Mouse (Mus musculus) limb, embryonic 15.5 days (tissue): ENCODE results near the gene Ppp1r8. TPM values are rescaled to one million over a fixed set of nuclear protein-coding genes. Genes with fewer than 3 reads are reported as not detected.

Source experiments
- ATAC-seq: fragments of 200-750 bp; cut with Nextera tagmentation; 2 replicates; pipeline ENCODE4 v1.8.0; 2017; ENCODE audit warnings: low read depth, moderate TSS enrichment; ENCODE audit not compliant: insufficient number of reproducible peaks, low FRiP score, low TSS enrichment
- H3K27ac ChIP-seq: fragments of 300-500 bp; sonication (generic); 2 replicates; pipeline ENCODE4 v1.5.1; 2015; ENCODE audit warnings: moderate library complexity, mild to moderate bottlenecking, inconsistent platforms
- H3K27me3 ChIP-seq: fragments of 300-500 bp; sonication (generic); 2 replicates; pipeline ENCODE4 v1.6.1; 2015; ENCODE audit warnings: inconsistent platforms
- H3K36me3 ChIP-seq: fragments of 300-500 bp; sonication (generic); 2 replicates; pipeline ENCODE4 v1.6.1; 2015; ENCODE audit warnings: inconsistent platforms
- H3K4me1 ChIP-seq: fragments of 300-500 bp; sonication (generic); 2 replicates; pipeline ENCODE4 v1.6.1; 2015; ENCODE audit warnings: inconsistent platforms
- H3K4me2 ChIP-seq: fragments of 300-500 bp; sonication (generic); 2 replicates; pipeline ENCODE4 v1.6.1; 2015; ENCODE audit warnings: mild to moderate bottlenecking, inconsistent platforms
- H3K4me3 ChIP-seq: fragments of 300-500 bp; sonication (generic); 2 replicates; pipeline ENCODE4 v1.5.1; 2015; ENCODE audit warnings: mild to moderate bottlenecking, inconsistent platforms
- H3K9ac ChIP-seq: fragments of 300-500 bp; sonication (generic); 2 replicates; pipeline ENCODE4 v1.6.1; 2015; ENCODE audit warnings: inconsistent platforms
- H3K9me3 ChIP-seq: fragments of 300-500 bp; sonication (generic); 2 replicates; pipeline ENCODE4 v1.6.1; 2016; ENCODE audit warnings: inconsistent platforms
- WGBS: fragments of 180-500 bp; shearing (Covaris S2); methylation state at CpG from one replicate; pipeline ENCODE4 v1.1.7; 2015; 5-methylcytosine and 5-hydroxymethylcytosine counted together
- polyA plus RNA-seq: library from polyadenylated mRNA; unstranded; fragments of >200 nt; fragmentation: Nextera tagmentation; extraction: Ambion mirVana; gene quantifications from 2 replicates; pipeline ENCODE4 v1.2.1, GENCODE M21; 2015

The Ppp1r8 gene
- polyA plus RNA-seq, 1 experiment from 2014 or later = 51.9 TPM

DNA sequence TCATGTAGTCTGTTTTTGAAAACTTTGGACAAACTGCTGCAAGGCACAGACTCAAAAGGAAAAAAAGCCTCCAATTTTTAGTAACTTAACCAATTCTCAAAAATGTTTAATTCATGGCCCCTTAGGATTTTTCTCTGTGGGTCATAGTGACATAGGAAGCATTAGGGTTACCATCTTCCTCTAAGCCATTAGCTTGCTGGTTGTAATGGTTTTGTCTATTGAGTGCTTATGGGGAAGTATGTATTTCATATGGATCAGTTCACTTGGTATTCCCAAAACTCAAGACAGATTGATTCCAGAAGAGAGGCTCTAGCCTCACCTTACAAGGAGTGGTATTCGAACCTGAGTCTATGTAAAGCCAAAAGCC is 719 bp upstream of the Ppp1r8 start:
- ATAC-seq = no peak
- WGBS = 81% methylated on average over 1 of the region's 1 CpGs
- H3K9me3 ChIP-seq = no peaks in the 10 kb centered on the region
- peaks cover 7% of the 10 kb centered on the region for H3K4me1 ChIP-seq
- H3K36me3 ChIP-seq = peaks cover 19% of the 10 kb centered on the region
- H3K27me3 ChIP-seq = no peaks in the 10 kb centered on the region
- peak overlapping the region; percentile 79 for H3K4me3 ChIP-seq
- H3K9ac ChIP-seq = no peak overlapping the region
- H3K27ac ChIP-seq = peak overlapping the region; percentile 78
- H3K4me2 ChIP-seq = peak overlapping the region; percentile 66

DNA sequence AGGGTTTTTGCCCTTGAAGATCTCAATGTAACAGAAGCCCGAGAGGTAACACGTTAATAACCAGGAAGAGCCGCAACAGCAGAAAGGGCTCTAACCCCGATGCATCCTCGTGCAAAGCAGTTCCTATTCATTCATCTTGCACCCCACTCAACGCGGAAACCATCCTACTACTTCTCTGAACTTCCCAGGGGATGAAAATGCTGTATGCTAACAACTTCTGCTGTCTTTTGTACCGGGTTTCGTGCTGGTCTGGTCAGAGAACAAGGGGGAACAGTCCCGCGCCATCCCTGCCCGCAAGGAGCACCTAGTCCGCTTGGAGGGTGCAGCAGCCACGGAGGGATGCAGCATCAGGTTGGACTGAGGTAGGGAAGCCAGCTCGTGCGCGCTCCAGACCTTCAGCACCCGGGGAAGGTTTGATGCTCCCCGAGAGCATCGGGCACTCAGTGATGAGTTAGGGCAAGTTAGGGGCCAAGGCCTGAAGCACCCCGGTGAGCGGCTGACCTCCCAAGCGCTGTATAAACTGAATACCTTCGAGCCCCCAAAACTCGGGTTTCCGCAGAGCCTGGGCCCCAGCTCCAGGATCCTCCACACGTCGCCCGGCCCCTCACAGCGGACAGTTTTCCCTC is 575 bp downstream of the Ppp1r8 start:
- no peaks in the 10 kb centered on the region for H3K27me3 ChIP-seq
- peak overlapping the region; percentile 79 for H3K4me3 ChIP-seq
- H3K27ac ChIP-seq = peak overlapping the region; percentile 78
- H3K9ac ChIP-seq = peak overlapping the region; percentile 84
- no peaks in the 10 kb centered on the region for H3K9me3 ChIP-seq
- ATAC-seq = peak; percentile 10; the same call in 1 of the 2 replicates
- WGBS = under 1% methylated on average over 30 of the region's 30 CpGs
- peaks cover 7% of the 10 kb centered on the region for H3K4me1 ChIP-seq
- peak overlapping the region; percentile 66 for H3K4me2 ChIP-seq
- H3K36me3 ChIP-seq = peaks cover 29% of the 10 kb centered on the region

DNA sequence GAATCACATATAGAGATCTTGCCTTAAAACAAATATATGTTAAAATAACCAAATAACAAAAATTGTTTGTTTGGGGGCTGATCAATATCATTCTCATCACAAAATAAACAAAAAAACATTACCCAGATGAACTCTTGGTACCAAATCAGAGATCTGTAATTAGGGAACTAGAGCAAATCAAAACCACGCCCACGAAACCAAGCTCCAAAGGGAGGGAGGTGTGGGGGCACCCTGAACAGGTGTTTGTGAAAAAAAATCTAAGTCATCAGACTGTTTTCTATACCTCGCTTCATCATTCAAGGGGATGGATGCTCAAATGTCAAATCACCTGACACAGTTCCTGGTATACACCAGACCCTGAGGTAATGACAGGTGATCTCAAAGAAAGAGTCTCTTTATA is 1.5 kb downstream of the Ppp1r8 start:
- Histone ChIP-seq H3K9ac (no peak overlapping the region), H3K4me2 (peak overlapping the region; percentile 66), H3K4me1 (peaks cover 7% of the 10 kb centered on the region), H3K36me3 (peaks cover 38% of the 10 kb centered on the region), H3K27me3 (no peaks in the 10 kb centered on the region), H3K27ac (no peak overlapping the region), H3K4me3 (peak overlapping the region; percentile 79), H3K9me3 (no peaks in the 10 kb centered on the region)
- WGBS = 82% methylated on average over 3 of the region's 3 CpGs
- no peak for ATAC-seq

DNA sequence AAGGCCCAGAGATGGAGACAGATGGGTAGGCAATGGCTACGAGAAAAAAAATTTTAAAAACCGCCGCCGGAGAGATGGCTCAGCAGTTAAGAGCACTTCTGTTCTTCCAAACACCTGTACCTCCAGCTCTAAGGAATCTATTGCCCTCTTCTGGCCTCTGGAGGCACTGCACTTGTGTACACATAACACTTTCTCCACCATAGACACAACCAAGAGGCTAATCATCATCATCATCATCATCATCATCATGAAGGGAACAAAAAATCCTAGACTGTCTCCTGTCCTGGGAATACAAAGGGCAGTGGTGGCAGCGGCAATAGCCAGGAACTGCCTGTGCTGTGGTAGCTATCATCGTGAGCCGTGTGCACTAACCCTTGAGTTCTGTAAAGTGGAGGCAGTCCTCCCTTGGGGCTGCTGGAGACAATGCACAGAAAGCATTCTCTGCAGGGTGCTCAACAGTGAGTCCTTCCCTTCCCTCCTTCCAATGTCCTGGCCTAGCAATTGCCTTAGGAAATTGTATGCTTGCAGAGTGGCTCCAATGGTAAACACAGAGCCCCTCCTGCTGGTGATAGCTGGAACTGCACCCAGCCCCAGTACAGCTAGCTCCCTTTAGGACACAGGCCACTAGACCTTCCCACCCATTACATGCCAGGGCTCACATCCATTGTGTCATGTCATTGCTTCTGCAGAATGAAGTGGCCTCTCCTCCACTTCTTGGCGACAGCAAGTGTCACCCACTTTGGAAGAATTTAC is 19.2 kb downstream of the Ppp1r8 start:
- ATAC-seq = no peak
- no peaks in the 10 kb centered on the region for H3K4me1 ChIP-seq
- H3K9me3 ChIP-seq = no peaks in the 10 kb centered on the region; the same call in 1 of the 2 replicates
- H3K27ac ChIP-seq = no peak overlapping the region
- H3K27me3 ChIP-seq = no peaks in the 10 kb centered on the region
- H3K36me3 ChIP-seq = peaks cover 39% of the 10 kb centered on the region
- no peak overlapping the region for H3K9ac ChIP-seq
- H3K4me2 ChIP-seq = no peak overlapping the region
- H3K4me3 ChIP-seq = no peak overlapping the region
- 73% methylated on average over 8 of the region's 8 CpGs for WGBS

DNA sequence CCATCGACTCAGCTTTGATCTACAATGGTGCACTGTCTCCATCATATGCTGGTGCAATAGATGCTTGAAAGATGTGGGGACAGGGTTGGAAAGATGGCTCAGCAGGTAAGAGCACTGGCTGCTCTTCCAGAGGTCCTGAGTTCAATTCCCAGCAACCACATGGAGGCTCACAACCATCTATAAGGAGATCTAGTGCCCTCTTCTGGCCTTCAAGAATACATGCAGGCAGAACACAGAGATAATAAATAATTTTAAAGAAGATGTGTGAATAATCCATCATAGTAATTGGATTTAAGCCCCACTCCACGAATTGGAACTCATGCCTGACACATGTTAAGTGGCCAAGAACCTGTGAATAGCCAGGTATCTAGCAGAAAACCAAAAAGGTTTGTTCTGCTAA is 24.5 kb downstream of the Ppp1r8 start:
- ATAC-seq = no peak
- Histone ChIP-seq H3K4me3 (no peak overlapping the region), H3K9ac (no peak overlapping the region), H3K36me3 (no peaks in the 10 kb centered on the region), H3K9me3 (no peaks in the 10 kb centered on the region; the same call in 1 of the 2 replicates), H3K4me1 (no peaks in the 10 kb centered on the region), H3K27me3 (no peaks in the 10 kb centered on the region), H3K4me2 (no peak overlapping the region), H3K27ac (no peak overlapping the region)
- 52% methylated on average over 2 of the region's 2 CpGs for WGBS

DNA sequence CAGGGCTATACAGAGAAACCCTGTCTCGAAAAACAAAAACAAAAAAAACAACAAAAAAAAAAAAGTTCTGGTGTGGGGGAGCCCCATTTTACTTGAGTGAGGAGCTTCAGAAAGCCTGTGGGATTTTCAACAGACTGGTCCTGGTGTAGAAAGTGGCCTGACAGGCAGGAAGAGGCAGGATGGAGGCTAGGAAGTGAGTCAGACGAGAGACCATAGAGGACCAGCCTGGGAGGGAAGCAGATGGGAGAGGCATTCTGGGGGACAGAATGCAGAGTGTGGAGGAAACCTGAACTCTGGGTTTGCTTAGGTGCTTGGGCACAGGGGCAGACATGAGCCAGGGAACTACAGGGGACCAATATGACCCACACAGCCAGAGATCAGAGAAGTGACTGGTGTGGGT is 26.1 kb downstream of the Ppp1r8 start:
- ATAC-seq = no peak
- 65% methylated on average over 2 of the region's 2 CpGs for WGBS

DNA sequence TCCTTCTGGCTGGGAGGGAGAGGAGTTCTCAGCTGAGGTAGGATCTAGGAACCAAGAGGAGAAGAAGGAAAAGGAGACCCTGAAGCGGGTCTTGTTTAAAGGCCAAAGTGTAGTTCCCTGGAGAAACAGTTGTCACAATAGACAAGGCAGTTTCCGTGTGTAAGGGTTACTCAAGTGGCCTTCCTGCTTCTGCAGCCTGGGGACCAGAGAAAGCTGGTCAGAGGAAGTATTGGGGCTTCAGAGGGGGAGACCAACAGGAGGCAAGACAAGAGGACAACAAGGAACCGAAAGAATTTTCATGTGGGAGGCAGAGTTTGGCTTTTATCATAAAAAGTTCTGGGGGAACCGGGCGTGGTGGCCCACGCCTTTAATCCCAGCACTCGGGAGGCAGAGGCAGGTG is 26.6 kb downstream of the Ppp1r8 start:
- no peak for ATAC-seq
- H3K9me3 ChIP-seq = no peaks in the 10 kb centered on the region; the same call in 1 of the 2 replicates
- no peaks in the 10 kb centered on the region for H3K4me1 ChIP-seq
- no peak overlapping the region for H3K4me3 ChIP-seq
- no peaks in the 10 kb centered on the region for H3K36me3 ChIP-seq
- no peak overlapping the region for H3K4me2 ChIP-seq
- no peak overlapping the region for H3K27ac ChIP-seq
- no peaks in the 10 kb centered on the region for H3K27me3 ChIP-seq
- 79% methylated on average over 7 of the region's 7 CpGs for WGBS
- H3K9ac ChIP-seq = no peak overlapping the region

More for the DNA sequence above, 26.1 kb downstream of the Ppp1r8 start:
- Histone ChIP-seq H3K36me3 (no peaks in the 10 kb centered on the region), H3K9me3 (no peaks in the 10 kb centered on the region; the same call in 1 of the 2 replicates), H3K4me2 (no peak overlapping the region), H3K4me1 (no peaks in the 10 kb centered on the region), H3K9ac (no peak overlapping the region), H3K27me3 (no peaks in the 10 kb centered on the region), H3K27ac (no peak overlapping the region), H3K4me3 (no peak overlapping the region)

DNA sequence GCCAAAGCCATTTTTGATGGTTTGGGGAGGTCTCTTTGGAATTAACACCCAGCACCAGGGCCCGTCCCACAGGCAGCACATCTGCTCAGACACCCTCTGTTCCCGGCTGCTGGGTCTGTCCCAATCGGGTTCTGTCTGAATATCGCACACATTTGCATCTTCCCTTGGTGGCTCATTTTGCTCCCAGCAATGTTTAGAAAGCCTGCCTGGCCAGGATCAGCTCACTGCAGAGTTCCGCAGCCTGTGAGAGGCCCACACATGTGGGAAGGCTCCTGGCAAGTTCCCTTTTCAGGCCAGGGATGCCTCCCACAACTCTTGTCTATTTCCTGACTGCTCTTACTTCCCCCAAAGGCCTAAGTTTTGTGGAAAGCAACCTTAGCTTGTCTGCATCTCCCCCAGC is 33.3 kb downstream of the Ppp1r8 start:
- H3K27ac ChIP-seq = no peak overlapping the region
- H3K27me3 ChIP-seq = no peaks in the 10 kb centered on the region
- WGBS = 81% methylated on average over 5 of the region's 5 CpGs
- no peak overlapping the region for H3K9ac ChIP-seq
- no peak overlapping the region for H3K4me3 ChIP-seq
- no peaks in the 10 kb centered on the region for H3K36me3 ChIP-seq
- ATAC-seq = no peak
- no peak overlapping the region for H3K4me2 ChIP-seq
- no peaks in the 10 kb centered on the region for H3K9me3 ChIP-seq
- no peaks in the 10 kb centered on the region for H3K4me1 ChIP-seq

DNA sequence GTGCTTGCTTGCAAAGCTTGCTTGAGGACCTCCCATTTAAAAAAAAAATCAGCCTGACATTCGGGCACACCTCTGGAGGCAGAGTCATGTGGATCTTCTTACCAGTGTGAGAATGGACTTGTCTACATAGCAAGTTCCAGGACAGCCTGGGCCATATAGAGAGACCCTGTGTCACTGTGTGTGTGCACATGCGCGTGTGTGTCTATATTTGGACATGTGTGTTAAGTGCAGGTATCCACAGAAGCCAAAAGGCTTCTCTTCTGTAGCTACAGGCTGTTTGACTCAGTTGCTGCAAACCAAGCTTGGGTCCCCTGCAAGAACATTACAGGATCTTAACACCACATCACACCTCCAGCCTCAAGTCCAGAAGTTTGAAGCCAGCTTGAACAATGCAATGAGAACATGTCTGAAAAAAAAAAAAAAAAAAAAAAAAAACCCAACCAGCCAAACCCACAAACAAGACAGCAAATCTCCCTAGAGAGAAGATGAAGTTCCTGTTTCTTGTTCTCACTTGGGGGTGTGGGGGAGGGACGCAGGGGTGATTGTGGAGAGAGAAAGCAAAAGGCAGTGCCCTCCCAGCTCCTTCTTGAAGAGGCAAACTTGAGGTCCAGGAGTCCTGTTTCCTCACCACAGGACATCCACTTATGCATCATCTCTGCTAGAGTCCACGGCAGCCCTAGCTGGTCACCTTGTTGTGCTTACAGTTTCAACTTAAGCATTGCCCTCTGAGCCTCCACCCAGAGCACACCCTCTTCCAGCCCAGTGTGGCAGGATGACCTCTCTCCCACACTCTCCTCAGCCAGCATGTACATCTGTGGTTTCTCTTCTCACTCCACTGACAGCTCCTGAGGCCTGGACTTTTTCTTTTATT is 35.0 kb downstream of the Ppp1r8 start:
- no peak for ATAC-seq
- Histone ChIP-seq H3K4me1 (no peaks in the 10 kb centered on the region), H3K9ac (no peak overlapping the region), H3K27ac (no peak overlapping the region), H3K4me3 (no peak overlapping the region), H3K4me2 (no peak overlapping the region), H3K27me3 (no peaks in the 10 kb centered on the region), H3K36me3 (no peaks in the 10 kb centered on the region), H3K9me3 (no peaks in the 10 kb centered on the region)
- 66% methylated on average over 5 of the region's 5 CpGs for WGBS

DNA sequence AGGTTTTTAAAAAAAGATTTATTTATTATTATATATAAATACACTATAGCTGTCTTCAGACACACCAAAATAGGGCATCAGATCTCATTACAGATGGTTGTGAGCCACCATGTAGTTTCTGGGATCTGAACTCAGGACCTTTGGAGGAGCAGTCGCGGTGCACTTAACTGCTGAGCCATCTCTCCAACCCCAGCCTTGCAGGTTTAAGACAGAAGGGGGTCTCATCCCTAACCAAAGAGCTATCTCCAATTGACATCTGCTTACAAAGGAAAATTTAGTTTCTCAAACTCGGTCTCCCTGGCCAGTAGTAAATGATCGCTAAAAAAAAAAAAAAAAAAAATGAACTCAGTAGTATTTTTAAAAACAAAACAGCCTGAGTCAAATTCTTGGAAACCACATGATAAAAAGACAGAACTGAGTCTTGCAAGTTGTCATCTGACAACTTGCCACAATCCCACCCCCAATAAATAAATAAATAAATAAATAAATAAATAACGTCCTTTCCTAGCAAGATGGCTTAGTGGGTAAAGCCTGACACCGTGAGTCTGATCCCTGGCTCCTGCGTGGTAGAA is 36.3 kb downstream of the Ppp1r8 start:
- Histone ChIP-seq H3K4me2 (no peak overlapping the region), H3K9me3 (no peaks in the 10 kb centered on the region), H3K4me1 (no peaks in the 10 kb centered on the region), H3K9ac (no peak overlapping the region), H3K27ac (no peak overlapping the region), H3K36me3 (no peaks in the 10 kb centered on the region), H3K27me3 (no peaks in the 10 kb centered on the region), H3K4me3 (no peak overlapping the region)
- 85% methylated on average over 7 of the region's 7 CpGs for WGBS
- ATAC-seq = no peak

DNA sequence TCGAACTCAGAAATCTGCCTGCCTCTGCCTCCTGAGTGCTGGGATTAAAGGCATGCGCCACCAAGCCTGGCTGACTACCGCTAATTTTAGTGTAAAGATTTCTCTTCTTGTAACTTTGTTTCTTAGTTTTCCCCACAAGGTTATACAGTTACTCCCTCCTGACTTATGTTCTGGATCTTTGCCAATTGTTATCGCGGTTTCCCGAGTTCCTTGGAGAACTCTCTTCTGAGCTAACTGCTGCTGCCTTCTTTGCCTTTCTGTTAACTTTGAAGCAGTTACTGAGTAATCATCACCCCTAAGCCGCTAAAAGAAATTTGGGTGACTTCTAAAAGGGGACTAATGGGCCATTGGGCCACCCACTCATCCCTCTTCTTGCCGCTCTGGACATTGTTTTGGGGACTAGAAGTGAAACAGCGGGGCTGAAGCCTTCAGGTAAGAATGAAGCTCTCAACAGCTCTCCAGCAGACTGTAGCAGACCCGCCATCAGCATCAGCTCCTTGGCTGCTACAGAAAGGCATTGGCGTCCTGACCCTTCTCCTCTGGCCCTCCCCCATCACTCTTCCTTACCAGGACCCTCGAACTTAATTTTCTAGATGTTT is 37.3 kb downstream of the Ppp1r8 start:
- no peaks in the 10 kb centered on the region for H3K9me3 ChIP-seq
- no peak overlapping the region for H3K4me2 ChIP-seq
- H3K9ac ChIP-seq = no peak overlapping the region
- no peak overlapping the region for H3K4me3 ChIP-seq
- H3K4me1 ChIP-seq = no peaks in the 10 kb centered on the region
- WGBS = 75% methylated on average over 12 of the region's 12 CpGs
- H3K27me3 ChIP-seq = no peaks in the 10 kb centered on the region
- H3K27ac ChIP-seq = no peak overlapping the region
- no peaks in the 10 kb centered on the region for H3K36me3 ChIP-seq
- ATAC-seq = no peak
